Mouse (Mus musculus) myocyte (in vitro differentiated cells): Measurements from ENCODE around the gene Msx3.

ENCODE experiments used
- CEBPB ChIP-seq: IDR thresholded peaks from 2 replicates; pipeline ENCODE4 v1.6.1; 2011; ENCODE audit warnings: mild to moderate bottlenecking, moderate library complexity; ENCODE audit not compliant: poor library complexity, insufficient read depth, severe bottlenecking
- MAX ChIP-seq: IDR thresholded peaks from one replicate; pipeline ENCODE4 v1.6.1; 2011; ENCODE audit warnings: low read depth, mild to moderate bottlenecking, control low read depth
- MYOD1 ChIP-seq, 3 experiments: IDR thresholded peaks; one replicate each; pipeline ENCODE4 v1.6.1; 2011; ENCODE audit warnings: control low read depth in 2 of 3, low read depth in 2 of 3, mild to moderate bottlenecking in 2 of 3, moderate library complexity in 1 of 3; ENCODE audit not compliant: insufficient read length in 2 of 3, control insufficient read depth in 1 of 3
- MYOG ChIP-seq, 3 experiments: IDR thresholded peaks; one replicate each; pipeline ENCODE4 v1.6.1; 2011; ENCODE audit warnings: control low read depth in 2 of 3, low read depth in 2 of 3, mild to moderate bottlenecking in 2 of 3; ENCODE audit not compliant: insufficient read length in 2 of 3, control insufficient read depth in 1 of 3, insufficient read depth in 1 of 3
- POLR2A ChIP-seq: IDR thresholded peaks from one replicate; pipeline ENCODE4 v1.6.1; 2011; ENCODE audit warnings: low read depth, mild to moderate bottlenecking, control low read depth, moderate library complexity; ENCODE audit not compliant: insufficient read length
- POLR2AphosphoS2 ChIP-seq: IDR thresholded peaks from one replicate; pipeline ENCODE4 v1.6.1; 2011; ENCODE audit warnings: low read depth, control low read depth; ENCODE audit not compliant: insufficient read length
- REST ChIP-seq: IDR thresholded peaks from one replicate; pipeline ENCODE4 v1.6.1; 2011; ENCODE audit warnings: mild to moderate bottlenecking, control low read depth, moderate library complexity; ENCODE audit not compliant: insufficient read depth, insufficient read length
- SRF ChIP-seq: IDR thresholded peaks from one replicate; pipeline ENCODE4 v1.6.1; 2011; ENCODE audit warnings: low read depth; ENCODE audit not compliant: control insufficient read depth, insufficient read length
- TCF12 ChIP-seq: IDR thresholded peaks from one replicate; pipeline ENCODE4 v1.6.1; 2011; ENCODE audit warnings: mild to moderate bottlenecking, control low read depth; ENCODE audit not compliant: poor library complexity, insufficient read depth, severe bottlenecking
- TCF3 ChIP-seq: IDR thresholded peaks from one replicate; pipeline ENCODE4 v1.6.1; 2011; ENCODE audit warnings: low read depth, control low read depth; ENCODE audit not compliant: insufficient read length
- USF1 ChIP-seq: IDR thresholded peaks from one replicate; pipeline ENCODE4 v1.6.1; 2011; ENCODE audit warnings: low read depth, mild to moderate bottlenecking, control low read depth, moderate library complexity

- TF ChIP-seq POLR2A (no peak), TCF12 (no peak), POLR2AphosphoS2 (no peak), TCF3 (no peak), REST (no peak), MAX (no peak), MYOG (IDR thresholded peaks at IDR 0.05; ENCODE audit: control insufficient read depth in 1 of 3, insufficient read depth in 1 of 3, insufficient read length in 2 of 3, low read depth in 2 of 3) (no peak), SRF (no peak), USF1 (no peak), MYOD1 (IDR thresholded peaks at IDR 0.05; ENCODE audit: control insufficient read depth in 1 of 3, insufficient read length in 2 of 3, low read depth in 2 of 3) (no peak), CEBPB (no peak)
These were observed 50.1 kb downstream of the Msx3 start for GRCm38 (mm10) chr7:139998691-139999350.
